Mouse (Mus musculus) heart, adult 18-20 months (tissue): ENCODE measurements at regions not wholly inside any gene's neighbourhood (a gene's known extent, or its start where the extent isn't known, plus 50 kb on each side); places are given as distances from the start of the nearest gene placed in this dataset.

Source experiments
- DNase-seq, 2 experiments: peaks; one replicate each; pipeline ENCODE4 v3.0.0; 2021 to 2022; ENCODE audit warnings: mixed read lengths in 1 of 2

DNA sequence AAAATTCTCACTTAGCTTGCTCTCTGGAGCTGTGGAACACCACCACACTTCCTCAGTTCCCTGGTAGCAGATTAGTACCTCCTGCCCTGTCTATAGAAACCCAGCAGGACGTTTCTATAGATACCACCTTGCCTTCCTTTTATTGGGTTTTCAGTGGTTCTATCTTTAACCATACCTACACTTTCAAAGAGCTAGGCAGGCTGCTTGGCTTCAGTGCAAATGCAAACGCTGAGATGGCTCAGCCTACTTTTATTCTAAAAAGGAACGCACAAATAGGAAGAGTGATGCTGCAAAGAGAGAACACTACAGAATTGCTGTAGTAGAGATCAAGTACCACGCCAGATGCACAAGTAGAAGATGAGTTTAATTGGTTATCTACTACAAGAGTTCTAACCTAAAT, 120.9 kb upstream of the Ifne start:
- DNase-seq, result no peak

GRCm38 (mm10) chr4:89000200-89000599, 120.2 kb upstream of the Ifne start:
- DNase-seq, result no peak

- no peak for DNase-seq
Observed at GRCm38 (mm10) chr4:88998286-88998685, 118.3 kb upstream of the Ifne start.

- DNase-seq, result no peak
Observed at GRCm38 (mm10) chr4:88995129-88995919, 115.3 kb upstream of the Ifne start.

- no peak for DNase-seq
Observed at GRCm38 (mm10) chr4:88994486-88994885, 114.5 kb upstream of the Ifne start.

- DNase-seq, result no peak
Observed at GRCm38 (mm10) chr4:88992498-88992897, 112.5 kb upstream of the Ifne start.

- no peak for DNase-seq
Observed at GRCm38 (mm10) chr4:88988363-88988762, 108.4 kb upstream of the Ifne start.

- DNase-seq, result no peak
Observed at GRCm38 (mm10) chr4:88987103-88987502, 107.1 kb upstream of the Ifne start.

GRCm38 (mm10) chr4:88982457-88982856, 102.5 kb upstream of the Ifne start:
- DNase-seq, result no peak

DNA sequence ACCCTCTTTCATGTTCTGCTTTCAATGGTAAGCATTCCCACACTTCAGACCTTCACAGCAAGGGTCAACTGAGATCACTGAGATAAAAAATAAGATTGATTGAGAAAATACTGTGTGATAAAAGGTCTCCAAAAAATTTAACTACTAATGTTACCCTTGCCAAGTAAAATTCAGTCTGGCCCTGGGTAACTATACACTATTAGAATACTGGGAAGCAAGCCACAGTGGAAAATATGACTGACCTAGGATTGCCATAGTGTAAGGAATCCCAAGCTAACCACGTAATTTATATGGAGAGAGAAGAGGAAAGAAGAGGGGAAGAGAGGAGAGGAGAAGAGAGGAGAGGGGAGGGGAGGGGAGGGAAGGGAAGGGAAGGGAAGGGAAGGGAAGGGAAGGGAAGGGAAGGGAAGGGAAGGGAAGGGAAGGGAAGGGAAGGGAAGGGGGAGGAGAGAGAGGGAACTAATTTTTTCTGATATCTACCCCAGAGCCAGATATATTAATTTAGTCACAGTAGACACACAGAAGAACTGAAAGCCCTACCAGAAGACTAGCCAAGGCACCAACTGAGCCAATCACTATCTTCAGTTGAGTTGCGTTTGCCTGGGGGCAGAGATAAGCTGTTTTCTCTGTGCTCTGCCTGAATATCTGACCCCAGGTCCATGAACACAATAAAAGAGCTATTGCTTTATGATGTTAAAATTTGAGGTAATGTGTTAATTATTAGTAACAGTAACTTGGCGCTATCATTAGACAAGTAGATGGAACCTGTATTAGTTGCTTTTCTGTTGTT, 97.3 kb upstream of the Ifne start:
- peak in 1 of 2 experiments; percentile 22 for DNase-seq

DNA sequence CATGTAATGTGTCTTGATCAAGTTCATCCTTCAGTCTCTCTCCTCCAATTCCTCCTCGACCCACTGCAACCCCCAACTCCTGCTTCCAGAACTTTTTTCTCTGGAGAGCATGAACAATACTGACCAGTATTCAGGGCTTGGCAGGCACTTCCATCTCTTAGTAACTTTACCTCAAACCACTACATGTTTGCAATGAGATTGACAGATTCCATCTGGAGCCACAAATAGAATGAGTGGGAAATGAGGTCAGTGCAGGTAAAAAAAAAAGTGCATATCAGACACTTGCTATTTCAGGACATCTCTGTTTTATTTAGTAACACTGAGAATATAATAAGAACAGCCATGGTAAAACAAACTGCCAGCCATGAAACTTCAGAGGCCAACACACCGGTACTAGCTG, 94.5 kb upstream of the Ifne start:
- peak; percentile 29 to 42 for DNase-seq

DNA sequence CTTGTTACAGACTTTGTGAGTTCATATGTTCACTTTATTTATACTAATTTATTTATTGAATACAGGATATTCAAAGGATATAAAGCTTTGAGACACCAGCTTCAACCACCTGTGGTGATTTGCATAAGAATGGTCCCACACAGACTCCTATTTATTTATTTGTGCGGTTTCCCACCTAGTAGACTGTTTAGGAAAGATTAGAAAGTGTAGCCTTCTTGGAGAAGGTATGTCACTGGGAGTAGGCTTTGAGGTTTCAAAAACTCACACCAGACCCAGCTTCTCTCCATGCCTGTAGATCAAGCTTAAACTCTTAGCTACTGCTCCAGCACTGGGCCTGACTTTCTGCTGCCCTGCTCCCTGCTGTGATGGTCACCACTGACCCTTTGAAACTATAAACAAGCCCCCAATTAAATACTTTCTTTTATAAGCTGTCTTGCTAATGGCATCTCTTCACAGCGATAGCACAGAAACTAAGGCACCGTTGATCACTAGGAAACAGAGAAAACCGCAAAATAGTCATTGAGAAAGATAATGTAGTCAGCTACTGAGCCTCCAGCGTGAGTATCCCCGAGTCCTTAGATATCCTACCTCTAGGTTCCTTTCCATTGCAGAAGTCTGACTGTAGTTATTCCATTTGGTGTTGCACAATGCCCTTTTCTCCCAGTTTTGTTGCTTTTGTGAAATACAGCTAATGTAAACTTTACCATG, 89.3 kb upstream of the Ifne start:
- DNase-seq, result no peak

- no peak for DNase-seq
Observed at GRCm38 (mm10) chr4:88959621-88960020, 79.6 kb upstream of the Ifne start.

- DNase-seq, result no peak
Observed at GRCm38 (mm10) chr4:88956605-88957004, 76.6 kb upstream of the Ifne start.

- DNase-seq, result no peak
Observed at GRCm38 (mm10) chr4:88956151-88956550, 76.2 kb upstream of the Ifne start.

GRCm38 (mm10) chr4:88955571-88955970, 75.6 kb upstream of the Ifne start:
- DNase-seq, result no peak

- DNase-seq, result no peak
Observed at GRCm38 (mm10) chr4:88954045-88954444, 74.0 kb upstream of the Ifne start.

GRCm38 (mm10) chr4:88951034-88951336, 71.0 kb upstream of the Ifne start:
- DNase-seq, result peak in 1 of 2 experiments; percentile 33

DNA sequence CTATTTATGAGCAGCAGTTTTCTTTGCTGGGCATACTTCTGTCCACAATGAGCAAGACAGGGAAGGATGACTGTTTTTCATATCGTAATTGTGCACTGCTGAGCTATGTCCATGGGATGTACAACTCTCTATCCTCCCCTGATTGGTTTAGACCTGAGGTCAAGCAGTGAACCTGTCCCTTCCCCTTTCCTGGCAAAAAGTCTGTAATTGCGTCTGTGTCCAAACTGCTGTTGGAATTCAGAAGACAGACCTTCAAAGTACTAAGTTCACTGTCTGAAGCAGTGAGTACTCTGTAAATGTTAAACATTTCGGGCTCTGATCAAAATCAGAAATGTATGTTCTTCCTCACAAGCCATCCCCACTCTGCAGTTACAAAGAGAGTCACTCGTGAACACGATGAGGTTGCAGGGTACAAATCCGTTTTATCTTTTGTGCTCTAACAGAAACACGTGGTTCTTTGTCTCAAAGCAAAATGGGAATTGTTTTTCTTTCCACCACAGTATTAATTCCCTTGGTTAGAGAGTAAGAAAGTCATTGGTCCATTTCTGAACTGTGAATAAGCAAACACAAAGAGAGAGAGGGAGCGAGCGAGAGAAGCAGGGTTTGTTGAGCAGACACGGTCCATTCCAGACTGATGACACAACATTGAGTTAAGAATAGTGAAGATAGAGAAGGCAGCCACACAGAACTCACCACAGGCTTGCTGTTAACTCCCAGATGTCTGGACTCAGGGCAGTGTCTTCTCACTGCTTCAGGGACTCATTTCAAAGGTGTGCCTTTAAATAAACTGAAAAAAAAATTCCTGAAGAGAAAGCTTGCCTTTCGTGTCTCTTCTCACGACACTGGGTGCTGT, 70.4 kb upstream of the Ifne start:
- DNase-seq, result peak; percentile 35 to 41

DNA sequence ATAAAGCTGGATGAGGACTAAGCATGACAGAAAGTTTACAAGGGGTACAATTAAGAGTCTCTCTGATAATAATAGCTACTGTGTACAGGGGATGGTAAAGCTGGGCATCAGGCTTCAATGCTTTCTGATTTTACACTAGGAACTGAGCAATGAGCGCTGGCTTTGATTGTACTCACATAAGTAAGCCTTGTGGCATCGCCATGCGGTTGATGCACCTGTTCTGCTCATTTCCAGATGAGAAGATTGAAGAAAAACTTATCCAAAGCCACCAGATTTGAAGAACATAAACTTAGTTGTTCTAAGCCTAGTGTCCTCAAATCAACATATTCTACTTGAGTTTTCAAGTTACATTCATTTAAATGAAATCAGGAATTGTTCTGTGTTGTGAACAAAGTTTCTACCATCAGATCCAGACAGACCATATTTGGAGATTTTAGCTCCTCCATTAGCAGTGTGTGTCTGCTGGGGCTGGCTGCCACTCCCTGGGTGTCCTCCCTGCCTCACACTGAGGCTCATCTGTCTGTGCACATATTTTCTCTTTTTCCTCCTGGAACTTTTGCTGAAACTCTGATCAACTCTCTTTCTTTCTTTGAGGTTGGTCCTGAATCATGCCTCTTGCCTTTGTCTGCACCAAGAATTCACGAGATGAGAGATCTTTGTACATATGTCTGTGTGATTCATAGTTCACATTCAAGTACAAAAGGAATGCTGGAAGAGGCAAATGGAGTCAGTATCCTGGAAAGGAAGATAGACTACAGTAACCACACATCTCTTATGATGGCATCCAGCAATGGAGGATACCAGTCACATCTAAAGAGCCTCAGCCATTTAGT, 68.2 kb upstream of the Ifne start:
- no peak for DNase-seq

DNA sequence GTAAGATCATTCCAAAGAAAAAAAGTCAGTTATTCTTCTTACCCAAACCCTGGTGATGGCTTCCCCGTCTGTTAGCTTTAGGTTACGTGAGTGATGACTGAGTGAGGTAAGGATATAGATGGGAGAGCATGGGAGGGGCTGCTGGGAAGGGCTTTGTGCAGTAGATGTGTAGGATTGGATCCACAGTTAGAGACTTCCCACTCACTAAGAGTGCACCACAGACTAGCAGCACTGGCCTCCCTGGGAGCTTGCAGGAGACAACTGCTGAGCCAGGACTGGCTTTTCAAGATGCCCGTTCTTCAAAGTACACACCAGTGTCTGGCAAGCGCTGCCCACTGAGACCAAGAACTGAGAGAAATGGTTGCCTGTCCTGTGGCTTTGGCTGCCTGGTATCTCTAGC, 62.0 kb upstream of the Ifne start:
- no peak for DNase-seq
